Mouse (Mus musculus) megakaryocyte progenitor cell, adult 5-6 weeks (primary cell): ENCODE data around the gene Hdlbp. TPM values are rescaled to one million over a fixed set of nuclear protein-coding genes. Genes with fewer than 3 reads are reported as not detected.
"Not testable (repeated sequence)": the region's sequence is repeated elsewhere in the genome, so short reads cannot be mapped to it uniquely, and the experiment has no call there.

Source experiments
- ATAC-seq: replicated peaks from 2 replicates; pipeline ENCODE4 v1.8.0; 2016; ENCODE audit warnings: mild to moderate bottlenecking, moderate TSS enrichment, inconsistent platforms; ENCODE audit not compliant: poor library complexity
- total RNA-seq, 2 experiments: library from RNA; stranded (forward) in 1 of 2; stranded (reverse) in 1 of 2; fragments of 157-497, 149-512 nt in 1 of 2; fragments of 200-1000 nt in 1 of 2; gene quantifications; 2 replicates each; pipeline versions ENCODE4 v1.2.3 to v1.2.4; 2015 to 2017

The Hdlbp gene
- 153 and 154 TPM in 2 replicates for total RNA-seq (2015)
- 115 and 138 TPM in 2 replicates for total RNA-seq (2017)

DNA sequence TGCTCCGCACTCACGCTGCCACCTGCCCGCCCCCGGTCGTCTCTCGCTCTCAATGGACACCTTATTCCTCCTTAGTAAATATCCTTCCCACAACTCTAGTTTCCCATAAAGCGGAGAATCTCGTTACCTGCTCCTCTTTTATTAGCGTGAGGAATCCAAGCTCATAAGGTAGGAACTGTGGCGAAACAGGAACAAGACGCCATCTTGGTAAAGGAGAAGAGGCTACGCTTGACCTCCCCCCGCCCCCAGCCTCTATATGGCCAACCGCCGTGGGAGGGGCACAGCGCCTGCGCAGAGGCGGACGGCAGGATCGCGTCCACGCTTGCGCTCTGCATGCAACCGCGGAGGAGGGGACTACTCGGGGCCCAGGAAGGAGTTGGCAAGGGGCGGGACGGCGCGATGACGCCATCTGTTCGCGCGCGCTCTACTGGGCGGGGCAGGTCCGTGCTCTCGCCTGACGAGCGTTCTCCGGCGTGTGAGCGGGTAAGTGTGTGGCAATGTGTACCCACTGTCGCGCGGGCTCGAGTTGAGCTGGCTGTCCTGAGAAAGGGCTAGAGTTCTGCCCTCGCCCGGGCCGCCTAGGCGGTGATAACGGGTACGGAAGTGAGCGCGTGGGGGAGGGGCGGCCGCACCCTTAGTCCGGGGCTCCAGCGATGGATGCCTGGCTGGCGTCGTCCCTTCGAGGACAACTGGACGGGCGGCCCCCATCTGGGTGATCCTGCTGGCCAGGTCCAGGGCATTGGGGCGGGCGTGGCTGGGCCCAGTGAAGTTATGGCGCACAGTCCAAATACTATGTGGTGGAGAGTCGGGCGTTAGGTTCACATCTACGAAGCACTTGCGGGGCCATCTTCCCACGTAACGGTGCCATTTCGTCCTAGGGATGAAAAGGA, at the start of gene Hdlbp:
Gene Hdlbp (minus strand): TSS at position 230 of the 890 bp plus-strand sequence.
- ATAC-seq, result peak; percentile 70

DNA sequence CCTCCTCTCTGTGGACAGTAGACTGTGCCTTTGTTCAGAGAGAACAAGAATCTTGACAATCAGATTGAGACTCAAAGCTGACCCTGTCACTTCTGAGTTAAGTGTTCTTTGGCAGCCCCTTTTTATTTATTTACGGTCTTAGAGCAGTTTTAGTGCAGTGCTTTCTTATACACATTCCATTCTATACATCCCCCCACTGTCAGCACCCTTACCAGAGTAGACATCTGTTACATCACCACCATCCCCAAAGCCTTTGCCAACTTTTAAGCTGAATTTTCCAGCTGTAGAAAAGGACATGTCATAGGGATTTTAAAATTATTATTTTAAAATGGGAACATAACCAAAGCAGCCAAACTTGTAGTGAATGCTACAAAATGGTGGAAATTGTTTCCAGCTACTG, 43.7 kb upstream of the Hdlbp start:
- no peak for ATAC-seq

DNA sequence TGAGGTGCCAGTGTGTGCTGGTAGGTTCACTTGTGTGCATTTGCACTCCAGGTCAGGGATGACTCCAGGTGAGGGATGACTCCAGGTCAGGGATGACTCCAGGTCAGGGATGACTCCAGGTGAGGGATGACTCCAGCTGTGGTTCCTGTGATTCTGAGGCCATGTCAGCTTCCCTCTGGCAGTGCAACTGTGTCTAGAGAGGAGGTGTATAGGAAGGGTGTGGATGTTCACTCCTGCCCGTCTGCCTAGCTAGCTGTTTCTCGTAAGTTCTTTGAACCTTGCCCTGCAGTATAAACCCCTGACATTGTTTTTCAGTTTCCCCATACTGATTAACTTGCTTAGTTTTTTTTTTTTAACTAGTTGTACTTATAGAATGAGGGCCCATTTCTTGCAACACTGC, 42.9 kb upstream of the Hdlbp start:
- ATAC-seq, result no peak

DNA sequence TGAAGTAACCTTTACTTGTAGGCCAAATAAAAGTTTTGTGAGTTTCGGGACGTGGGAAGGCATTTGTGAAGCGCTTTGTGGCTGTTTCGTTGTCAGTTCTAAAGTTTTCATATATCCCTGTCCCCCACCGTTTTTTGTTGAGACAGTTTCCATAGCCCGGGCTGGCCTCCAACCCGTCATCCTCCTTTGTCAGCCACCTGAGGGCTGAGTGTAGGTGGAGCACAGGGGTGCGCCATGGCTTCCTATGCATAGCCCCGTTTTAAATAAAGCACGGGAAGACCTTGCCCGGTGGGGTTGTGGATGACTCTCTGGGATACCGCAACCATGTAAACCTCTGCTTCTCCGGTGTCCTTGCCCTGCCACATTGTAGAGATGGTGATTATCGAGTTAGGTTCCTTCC, 34.6 kb upstream of the Hdlbp start:
- no peak for ATAC-seq

DNA sequence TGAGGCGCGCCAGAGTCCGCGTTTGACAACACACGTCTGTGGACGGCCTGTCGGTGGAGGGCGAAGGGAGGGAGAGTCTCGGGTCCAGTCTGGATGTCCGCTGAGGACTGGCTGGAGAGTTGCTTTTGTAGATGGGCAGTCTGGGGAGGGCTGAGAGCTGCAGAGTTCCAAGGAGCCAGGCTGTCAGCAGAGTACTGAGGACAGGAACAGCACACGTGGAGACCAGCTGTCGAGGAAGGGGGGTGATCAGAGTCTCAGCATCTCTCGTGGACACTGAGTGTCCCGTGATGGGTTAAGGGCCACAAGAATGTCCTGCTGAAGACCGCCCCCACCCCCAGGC, 33.7 kb upstream of the Hdlbp start:
- ATAC-seq, result peak; percentile 5; the same call in 1 of the 2 replicates

DNA sequence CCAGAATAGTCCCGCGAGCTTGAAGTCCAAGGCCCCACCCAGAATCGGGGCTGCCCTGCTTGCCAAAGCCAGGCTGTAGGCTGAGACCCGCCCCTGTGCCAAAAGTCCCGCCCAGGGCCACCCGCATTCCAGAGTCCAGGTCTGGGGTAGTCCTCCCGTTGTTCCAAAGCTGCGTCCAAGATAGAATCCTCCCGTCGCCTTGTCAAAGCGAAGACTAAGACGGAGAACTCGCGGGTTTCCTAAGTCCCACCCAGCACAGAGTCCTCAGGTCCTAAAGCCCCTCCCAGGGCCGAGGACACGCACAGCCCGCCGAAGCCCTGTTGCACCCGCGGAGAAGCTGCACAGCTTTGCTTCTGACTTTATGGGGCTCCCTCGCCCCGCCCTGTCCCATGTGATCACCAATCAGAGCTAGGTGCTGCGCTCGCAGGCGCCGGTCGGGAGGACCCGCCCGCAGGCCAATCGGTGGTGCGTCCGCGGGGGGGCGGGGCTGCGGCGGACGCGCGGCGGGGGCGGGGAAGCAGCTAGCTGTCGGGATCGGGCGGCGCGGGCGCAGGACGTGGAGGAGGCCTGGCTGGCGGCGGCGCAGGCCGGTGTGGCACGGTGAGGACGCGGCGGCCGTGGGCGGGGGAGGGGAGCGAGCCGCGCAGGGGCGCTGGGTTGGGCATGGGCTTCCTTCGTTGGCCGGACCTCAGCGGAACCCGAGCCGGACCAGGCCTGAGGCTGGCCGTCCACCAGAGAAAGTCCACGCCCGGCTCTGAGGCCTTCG, 33.2 kb upstream of the Hdlbp start, which contains the start of gene Farp2:
Gene Farp2 (plus strand): TSS at position 495 of the 766 bp plus-strand sequence.
- peak; percentile 93 for ATAC-seq

DNA sequence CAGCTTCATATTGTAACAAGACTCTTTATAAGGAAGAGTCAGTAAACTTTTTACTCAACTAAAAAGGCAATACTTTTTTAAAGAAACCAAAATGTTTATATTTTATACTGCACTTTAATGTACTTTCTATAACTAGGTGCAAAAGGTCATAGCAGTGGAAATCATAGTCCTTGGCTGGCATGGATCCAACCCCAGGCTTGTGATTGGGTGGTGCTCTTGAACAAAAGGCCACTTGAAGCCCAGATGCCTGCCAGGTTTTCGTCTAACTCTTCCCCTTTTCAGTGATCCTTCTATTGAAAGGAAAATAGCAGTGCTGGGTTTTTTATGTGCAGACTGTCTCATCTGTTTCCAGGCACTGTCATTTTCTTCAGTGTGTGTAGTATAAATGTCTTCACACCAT, 30.0 kb upstream of the Hdlbp start:
- ATAC-seq, result not testable (repeated sequence)

DNA sequence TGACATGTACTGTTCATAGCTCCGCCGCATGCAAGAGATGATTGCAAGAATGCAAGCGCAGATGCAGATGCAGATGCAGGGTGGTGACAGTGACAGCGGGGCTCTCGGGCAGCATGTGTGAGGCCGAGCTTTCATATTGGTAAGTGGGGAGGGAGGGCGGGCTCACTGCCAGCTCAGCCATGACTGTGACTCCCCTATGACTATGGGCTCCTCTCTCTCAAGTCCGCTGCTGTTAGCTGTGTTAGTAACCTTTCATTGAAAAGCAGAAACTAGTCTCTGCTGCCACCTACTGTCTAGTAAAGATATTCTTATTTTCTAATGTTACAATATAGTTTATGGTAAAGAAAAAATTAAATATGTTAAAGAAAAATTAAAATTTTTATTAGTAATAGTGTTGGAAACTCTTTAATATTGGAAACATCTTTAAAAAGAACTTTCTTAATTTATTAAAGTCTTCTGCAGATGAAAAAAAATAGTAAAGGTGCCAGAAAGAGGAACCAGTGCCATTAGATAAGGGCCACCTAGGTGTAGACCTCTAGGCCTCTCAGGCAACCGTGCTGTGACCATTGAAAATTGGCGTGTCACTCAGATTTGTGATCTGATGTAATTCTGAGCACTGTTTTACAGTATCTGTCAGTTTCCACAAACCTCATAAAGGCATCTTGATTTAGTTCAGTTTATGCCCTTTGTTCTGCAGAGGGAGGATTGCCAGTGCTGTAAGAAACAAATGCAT, 28.5 kb upstream of the Hdlbp start:
- peak; percentile 49 for ATAC-seq

DNA sequence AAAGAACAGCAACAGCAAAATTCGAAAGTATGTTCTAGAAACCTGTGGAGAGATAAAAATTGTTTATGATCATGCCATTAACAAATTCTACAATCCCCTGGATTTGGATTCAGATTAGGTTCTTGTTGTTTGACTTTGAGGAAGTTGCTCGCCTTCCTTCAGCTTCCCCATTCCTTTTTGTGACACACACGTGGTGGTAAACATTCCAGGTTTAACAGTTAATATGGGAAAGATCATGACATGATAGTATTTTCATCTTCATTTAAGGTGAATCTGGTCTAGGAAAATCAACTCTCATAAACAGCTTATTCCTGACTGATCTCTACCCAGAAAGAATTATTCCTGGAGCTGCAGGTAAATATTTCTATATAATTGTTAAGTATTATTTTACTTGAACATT, 16.7 kb upstream of the Hdlbp start:
- ATAC-seq, result no peak

DNA sequence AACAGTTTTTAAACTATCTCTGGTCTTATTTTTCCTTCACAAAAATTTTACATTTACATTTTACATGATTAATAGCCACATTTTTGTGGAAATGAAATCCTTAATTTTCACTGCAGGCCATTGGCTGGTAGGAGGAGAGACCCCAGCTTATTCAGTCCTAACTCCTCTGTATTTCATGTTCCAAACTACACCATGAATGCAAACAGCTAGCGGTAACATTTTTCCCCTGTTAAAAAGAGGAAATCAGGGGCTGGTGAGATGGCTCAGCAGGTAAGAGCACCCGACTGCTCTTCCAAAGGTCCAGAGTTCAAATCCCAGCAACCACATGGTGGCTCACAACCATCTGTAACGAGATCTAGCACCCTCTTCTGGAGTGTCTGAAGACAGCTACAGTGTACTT, 7.7 kb upstream of the Hdlbp start:
- not testable (repeated sequence) for ATAC-seq

DNA sequence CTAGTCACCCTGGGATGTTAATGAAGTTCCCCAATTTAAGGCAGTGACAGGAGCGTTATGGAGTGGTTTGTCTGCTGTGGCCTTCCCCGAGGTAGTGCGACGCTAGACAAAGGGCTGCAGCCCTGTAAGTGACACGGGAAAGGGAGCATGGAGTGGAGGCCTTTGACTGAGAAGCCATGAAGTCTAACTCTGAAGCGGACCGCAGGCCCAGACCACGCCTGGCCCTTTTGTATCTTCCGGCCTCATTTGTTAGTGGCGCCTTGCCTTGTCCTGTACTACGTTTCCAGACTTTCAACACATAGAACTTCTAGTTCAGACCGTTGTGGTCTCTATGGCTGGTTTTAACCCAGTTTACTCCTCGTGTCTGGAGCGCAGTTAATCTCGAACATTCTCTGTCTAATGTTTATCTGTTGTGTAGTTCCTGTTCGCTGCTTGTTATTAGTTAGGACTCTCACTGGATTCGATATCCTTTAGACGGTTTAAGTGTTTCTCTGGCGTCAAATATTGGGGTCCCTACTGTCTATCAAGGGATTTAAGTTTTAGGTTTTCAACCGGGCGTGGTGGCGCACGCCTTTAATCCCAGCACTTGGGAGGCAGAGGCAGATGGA, 965 bp upstream of the Hdlbp start:
- ATAC-seq, result 0 out of 2 replicates have a peak, but pooled peaks have one; percentile 2

DNA sequence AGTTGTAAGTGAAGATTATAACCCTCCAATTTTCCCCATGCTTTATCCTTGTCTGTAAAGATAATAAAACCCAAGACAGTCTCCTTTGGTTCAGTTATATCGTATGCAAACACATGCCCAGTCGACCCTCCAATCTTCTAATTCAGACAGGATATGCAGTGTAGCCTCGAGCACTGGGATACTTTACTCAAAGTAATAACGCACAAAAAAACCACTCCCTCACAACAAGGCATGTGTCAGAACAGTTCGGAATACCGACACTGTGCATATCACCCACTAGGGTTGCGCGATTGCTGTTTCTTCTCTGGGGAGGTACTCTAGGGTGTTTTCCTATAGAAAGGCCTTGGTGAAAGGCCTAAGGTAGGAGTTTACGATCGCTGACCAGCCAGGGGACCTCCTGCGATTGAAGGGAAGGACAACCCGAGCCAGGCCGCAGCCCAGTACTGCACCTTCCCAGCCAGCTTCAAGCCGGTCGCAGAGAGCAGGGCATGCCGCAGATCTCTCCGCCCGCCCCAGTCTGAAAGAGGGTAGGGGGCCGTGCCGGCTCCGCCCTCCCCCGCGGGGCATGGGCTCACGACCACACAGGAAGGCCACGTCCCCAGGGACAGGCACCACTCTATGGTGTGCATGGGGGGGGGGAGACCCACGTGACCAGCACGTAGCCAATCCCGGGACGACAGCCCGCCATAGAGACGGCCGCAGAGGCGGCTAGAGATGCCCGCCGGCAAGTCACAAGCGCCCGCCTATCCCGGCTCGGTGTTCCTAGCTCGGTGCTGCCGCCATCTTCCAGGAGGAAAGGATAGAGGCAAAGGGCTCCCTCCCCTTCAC, 643 bp downstream of the Hdlbp start:
- peak; percentile 71 for ATAC-seq

DNA sequence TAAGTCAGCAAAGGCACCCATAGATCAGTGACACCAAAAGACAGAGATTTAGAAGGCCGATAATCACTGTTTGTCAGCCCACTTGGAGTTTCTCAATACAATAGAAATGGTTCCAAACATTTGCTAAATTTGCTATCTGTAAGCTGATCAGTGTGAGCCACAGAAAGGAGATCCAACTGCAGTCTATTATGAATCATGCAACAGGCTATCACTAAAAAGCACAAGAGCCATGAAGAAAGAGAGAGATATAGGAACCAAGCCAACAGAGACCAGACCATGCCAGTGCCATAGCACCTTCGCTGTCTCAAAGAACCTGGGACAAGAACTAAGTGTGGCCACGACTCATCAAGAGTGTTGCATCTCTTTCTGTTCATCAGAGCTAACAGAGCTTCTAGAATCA, 2.9 kb downstream of the Hdlbp start:
- no peak for ATAC-seq

DNA sequence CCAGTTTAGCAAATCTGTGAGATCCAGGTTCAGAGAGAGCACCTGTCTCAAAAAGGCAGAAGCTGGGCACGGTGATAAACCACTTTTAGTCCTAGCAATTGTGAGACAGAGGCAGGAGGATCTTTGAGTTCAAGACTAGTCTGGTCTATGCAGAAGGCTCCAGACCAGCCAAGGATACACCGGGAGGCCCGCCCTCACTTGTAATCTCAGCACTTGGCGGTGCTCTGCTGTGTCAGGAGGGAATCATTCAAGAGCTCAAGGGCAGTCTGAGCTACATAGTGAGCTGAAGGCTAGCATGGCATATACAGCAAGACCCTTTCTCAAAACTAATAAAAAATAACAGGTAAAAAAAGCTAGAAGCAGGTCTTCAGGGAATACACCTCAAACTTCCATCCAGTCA, 10.0 kb downstream of the Hdlbp start:
- ATAC-seq, result no peak

DNA sequence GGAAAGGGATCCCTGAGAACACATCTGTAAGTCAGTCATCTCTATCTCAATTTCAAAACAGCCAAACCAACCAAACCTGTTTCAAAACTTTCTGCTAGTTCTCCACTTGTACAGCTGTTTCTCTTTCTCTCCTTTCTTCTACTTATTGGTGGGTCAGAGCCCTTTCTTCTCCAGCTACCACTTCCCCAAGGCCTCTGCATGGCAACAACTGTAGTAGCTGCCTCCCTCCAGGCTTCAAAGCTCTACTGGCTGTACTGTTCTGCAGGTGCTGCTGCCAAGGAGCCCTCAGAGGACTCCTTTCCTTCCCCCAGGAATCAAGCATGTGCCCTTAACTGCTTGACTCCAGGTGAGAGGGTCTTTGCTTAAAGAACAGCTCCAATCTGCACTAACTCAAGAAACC, 12.9 kb downstream of the Hdlbp start:
- ATAC-seq, result no peak

DNA sequence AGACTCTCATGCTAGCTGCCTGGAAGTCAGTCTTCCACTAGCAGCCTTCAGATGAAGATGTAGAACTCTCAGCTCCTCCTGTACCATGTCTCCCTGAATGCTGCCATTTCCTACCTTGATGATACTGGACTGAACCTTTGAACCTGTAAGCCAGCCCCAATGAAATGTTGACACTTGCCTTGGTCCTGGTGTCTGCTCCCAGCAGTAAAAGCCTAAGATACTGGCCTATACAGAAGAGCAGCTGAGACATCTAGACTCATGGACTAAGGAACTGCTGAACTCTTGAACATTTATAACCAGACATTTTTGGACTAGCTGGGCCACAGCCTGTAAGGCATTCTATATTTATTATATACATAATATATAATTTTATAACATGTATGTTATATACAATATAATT, 13.5 kb downstream of the Hdlbp start:
- no peak for ATAC-seq

DNA sequence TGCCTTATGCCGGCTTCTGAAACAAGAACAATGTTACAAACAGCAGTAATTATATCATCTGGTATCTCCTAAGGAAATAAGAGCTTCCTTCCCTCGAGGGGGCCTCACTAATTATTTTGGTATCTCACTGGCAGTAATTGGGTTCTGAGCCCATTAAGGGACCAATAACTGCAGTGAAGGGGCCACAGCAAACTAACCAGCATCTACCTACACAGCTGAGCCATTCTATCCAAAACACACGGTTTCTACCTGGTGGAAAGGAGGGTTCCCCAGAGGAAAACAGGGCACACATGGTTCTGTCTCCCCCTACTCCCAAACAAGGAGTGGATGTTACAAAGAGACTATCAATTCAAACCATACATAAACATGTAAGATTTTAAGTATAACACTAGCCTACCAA, 19.5 kb downstream of the Hdlbp start:
- no peak for ATAC-seq

DNA sequence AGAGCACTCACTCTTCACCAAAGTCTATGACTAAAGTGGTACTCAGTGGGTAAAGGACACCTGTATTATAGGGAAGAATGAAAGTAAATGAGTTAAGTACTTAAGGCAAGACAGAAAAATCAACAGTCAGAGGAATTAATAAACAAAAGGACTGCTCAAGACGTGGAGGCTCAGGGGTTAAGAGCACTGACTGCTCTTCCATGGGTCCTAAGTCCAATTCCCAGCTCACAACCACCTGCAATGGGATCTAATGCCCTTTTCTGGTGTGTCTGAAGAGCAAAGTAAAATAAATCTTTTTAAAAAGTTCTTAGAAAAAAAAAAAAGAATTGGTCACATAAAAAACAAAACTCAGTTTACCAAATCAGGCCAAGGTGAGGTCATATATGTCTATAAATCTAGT, 20.3 kb downstream of the Hdlbp start:
- ATAC-seq, result no peak

DNA sequence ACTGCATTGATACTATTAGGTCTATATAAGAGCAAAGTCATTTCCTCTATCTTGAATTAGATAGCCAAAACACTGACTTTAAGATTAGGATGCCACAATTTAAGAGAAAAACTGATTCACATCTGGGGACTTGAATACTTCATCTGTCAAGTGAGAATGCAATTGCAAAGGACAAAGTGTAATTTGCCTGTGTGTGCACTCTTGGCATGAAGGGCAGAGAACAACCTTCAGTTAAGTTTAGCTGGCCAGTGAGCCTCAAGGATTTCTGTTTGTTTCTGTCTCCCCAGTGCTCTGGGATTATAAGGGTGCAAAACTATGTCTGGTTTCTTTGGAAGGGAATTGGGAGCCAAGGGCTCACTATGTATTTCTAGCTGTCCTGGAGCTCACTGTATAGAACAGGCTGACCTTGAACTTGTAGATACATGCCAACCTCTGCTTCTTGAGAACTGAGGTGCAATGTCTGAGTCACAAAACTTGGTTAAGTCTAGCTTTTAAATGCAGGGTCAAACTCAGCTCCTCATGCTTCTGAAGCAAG, 24.8 kb downstream of the Hdlbp start:
- no peak for ATAC-seq

DNA sequence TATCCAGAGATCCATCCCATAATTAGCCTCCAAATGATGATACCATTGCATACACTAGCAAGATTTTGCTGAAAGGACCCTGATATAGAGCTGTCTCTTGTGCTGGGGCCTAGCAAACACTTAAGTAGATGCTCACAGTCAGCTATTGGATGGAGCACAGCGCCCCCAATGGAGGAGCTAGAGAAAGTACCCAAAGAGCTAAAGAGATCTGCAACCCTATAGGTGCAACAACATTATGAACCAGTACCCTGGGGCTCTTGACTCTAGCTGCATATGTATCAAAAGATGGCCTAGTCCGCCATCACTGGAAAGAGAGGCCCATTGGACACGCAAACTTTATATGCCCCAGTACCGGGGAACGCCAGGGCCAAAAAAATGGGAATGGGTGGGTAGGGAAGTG, 28.5 kb downstream of the Hdlbp start:
- ATAC-seq, result not testable (repeated sequence)
